Mouse (Mus musculus): ENCODE data around the gene Gm26566. TPM values are rescaled to one million over a fixed set of nuclear protein-coding genes. Genes with fewer than 3 reads are reported as not detected.
"Not testable (repeated sequence)": the region's sequence is repeated elsewhere in the genome, so short reads cannot be mapped to it uniquely, and the experiment has no call there.

Gene Gm26566
- polyA plus RNA-seq, 2 experiments = 0.63 to 0.70 TPM

DNA sequence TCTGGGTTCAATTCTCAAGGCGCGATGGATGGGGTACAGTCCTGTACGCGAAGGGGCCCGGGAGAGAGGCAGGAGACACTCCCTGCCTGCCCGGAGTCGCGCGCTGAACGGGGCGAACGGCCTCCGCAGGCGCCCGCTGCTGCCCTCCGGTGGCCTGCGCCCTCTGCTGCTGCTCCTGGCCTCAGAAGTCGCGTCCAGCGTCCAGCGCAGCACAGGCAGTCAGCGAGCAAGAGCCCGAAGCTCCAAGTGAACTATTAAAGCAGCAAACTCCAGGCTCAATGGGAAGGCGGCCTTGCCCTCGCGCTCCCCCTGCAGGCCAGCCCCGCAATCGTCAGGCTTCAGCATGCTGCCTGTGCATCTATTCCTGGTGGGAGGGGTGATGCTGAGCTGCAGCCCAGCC lies 38.8 kb downstream of the Gm26566 start:
- not testable (repeated sequence) for H3K27ac ChIP-seq (replicated peaks; ENCODE audit: low read depth, low read length); H3K9me3 ChIP-seq (ENCODE audit: control insufficient read depth, low read length); H3K4me1 ChIP-seq (ENCODE audit: control insufficient read depth, insufficient read depth, low read length); H3K9ac ChIP-seq (ENCODE audit: low read depth, low read length, severe bottlenecking); H3K27me3 ChIP-seq (ENCODE audit: control insufficient read depth, insufficient read depth, low read length); ATAC-seq (ENCODE audit: low FRiP score, low read depth); H3K36me3 ChIP-seq (ENCODE audit: control insufficient read depth, insufficient read depth, low read length)
- Histone ChIP-seq H3K4me3 (replicated peaks; ENCODE audit: low read length) (peak overlapping the region; percentile 31), H3K4me2 (replicated peaks; ENCODE audit: low read depth, low read length, severe bottlenecking) (peak overlapping the region; percentile 37; the same call in 1 of the 2 replicates)
- TF ChIP-seq POLR2A (IDR thresholded peaks at IDR 0.05; ENCODE audit: borderline replicate concordance, extremely low read depth, insufficient read depth, insufficient read length) = peak; percentile 57; the same call in 1 of the 2 replicates
- peak; percentile 68 for DNase-seq (ENCODE audit: low spot score)
- WGBS = 4% methylated on average over 12 of the region's 28 CpGs

DNA sequence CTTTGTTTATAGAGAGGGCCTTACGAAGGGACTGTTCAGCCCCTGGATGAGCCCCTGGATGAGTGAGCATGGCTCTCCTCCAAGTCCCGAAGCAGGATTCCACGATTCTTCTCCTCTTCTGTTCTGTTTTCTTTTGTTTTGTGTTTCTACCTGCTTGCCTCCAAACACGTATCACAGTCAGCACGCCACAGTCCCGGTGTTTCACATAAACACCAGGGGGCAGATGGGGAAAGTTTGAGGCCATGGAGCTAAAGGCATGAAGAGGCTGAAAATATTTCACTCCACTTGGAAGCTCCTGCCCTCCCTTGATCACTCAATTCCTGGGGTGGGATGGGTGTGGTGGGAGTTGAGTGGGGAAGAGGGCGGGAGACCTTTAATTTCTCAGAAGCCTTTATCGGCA lies 40.2 kb downstream of the Gm26566 start:
- not testable (repeated sequence) for DNase-seq (ENCODE audit: low spot score); H3K4me2 ChIP-seq (replicated peaks; ENCODE audit: low read depth, low read length, severe bottlenecking); H3K4me3 ChIP-seq (replicated peaks; ENCODE audit: low read length); H3K36me3 ChIP-seq (ENCODE audit: control insufficient read depth, insufficient read depth, low read length); H3K9me3 ChIP-seq (ENCODE audit: control insufficient read depth, low read length); ATAC-seq (ENCODE audit: low FRiP score, low read depth); H3K4me1 ChIP-seq (ENCODE audit: control insufficient read depth, insufficient read depth, low read length); H3K27ac ChIP-seq (replicated peaks; ENCODE audit: low read depth, low read length); H3K27me3 ChIP-seq (ENCODE audit: control insufficient read depth, insufficient read depth, low read length); H3K9ac ChIP-seq (ENCODE audit: low read depth, low read length, severe bottlenecking)
- WGBS = 62% methylated on average over 6 of the region's 8 CpGs

GRCm38 (mm10) chr4:88762341-88762740 lies 40.7 kb downstream of the Gm26566 start:
- H3K4me1 ChIP-seq (ENCODE audit: control insufficient read depth, insufficient read depth, low read length); H3K4me2 ChIP-seq (replicated peaks; ENCODE audit: low read depth, low read length, severe bottlenecking); H3K27me3 ChIP-seq (ENCODE audit: control insufficient read depth, insufficient read depth, low read length); DNase-seq (ENCODE audit: low spot score); H3K9me3 ChIP-seq (ENCODE audit: control insufficient read depth, low read length); H3K4me3 ChIP-seq (replicated peaks; ENCODE audit: low read length); H3K36me3 ChIP-seq (ENCODE audit: control insufficient read depth, insufficient read depth, low read length); H3K27ac ChIP-seq (replicated peaks; ENCODE audit: low read depth, low read length); ATAC-seq (ENCODE audit: low FRiP score, low read depth); H3K9ac ChIP-seq (ENCODE audit: low read depth, low read length, severe bottlenecking): not testable (repeated sequence)
- 75% methylated on average over 8 of the region's 9 CpGs for WGBS

DNA sequence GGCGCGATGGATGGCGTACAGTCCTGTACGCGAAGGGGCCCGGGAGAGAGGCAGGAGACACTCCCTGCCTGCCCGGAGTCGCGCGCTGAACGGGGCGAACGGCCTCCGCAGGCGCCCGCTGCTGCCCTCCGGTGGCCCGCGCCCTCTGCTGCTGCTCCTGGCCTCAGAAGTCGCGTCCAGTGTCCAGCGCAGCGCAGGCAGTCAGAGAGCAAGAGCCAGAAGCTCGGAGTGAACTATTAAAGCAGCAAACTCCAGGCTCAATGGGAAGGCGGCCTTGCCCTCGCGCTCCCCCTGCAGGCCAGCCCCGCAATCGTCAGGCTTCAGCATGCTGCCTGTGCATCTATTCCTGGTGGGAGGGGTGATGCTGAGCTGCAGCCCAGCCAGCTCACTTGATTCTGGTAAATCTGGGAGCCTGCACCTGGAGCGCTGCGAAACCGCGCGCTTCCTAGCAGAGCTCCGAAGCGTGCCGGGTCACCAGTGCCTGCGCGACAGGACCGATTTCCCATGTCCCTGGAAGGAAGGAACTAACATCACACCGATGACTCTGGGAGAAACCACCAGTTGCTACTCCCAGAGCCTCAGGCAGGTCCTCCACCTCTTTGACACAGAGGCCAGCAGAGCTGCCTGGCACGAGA lies 41.9 kb downstream of the Gm26566 start:
- H3K4me1 ChIP-seq (ENCODE audit: control insufficient read depth, insufficient read depth, low read length); H3K9me3 ChIP-seq (ENCODE audit: control insufficient read depth, low read length); H3K36me3 ChIP-seq (ENCODE audit: control insufficient read depth, insufficient read depth, low read length); ATAC-seq (ENCODE audit: low FRiP score, low read depth); H3K27ac ChIP-seq (replicated peaks; ENCODE audit: low read depth, low read length); H3K27me3 ChIP-seq (ENCODE audit: control insufficient read depth, insufficient read depth, low read length): not testable (repeated sequence)
- Histone ChIP-seq H3K4me2 (replicated peaks; ENCODE audit: low read depth, low read length, severe bottlenecking) (peak overlapping the region; percentile 39), H3K9ac (ENCODE audit: low read depth, low read length, severe bottlenecking) (peak overlapping the region; percentile 28; the same call in 1 of the 2 replicates), H3K4me3 (replicated peaks; ENCODE audit: low read length) (peak overlapping the region; percentile 33)
- 0 out of 2 replicates have a peak, but pooled peaks have one; percentile 32 for TF ChIP-seq POLR2A (IDR thresholded peaks at IDR 0.05; ENCODE audit: borderline replicate concordance, extremely low read depth, insufficient read depth, insufficient read length)
- WGBS = 7% methylated on average over 19 of the region's 42 CpGs
- peak; percentile 59 for DNase-seq (ENCODE audit: low spot score)

Other genes starting within 250 kb of the Gm26566 start
Only the 30 nearest of the 32 such genes appear.
- not detected in 2 replicates for gene Ifna14, start 150.0 kb upstream of the Gm26566 start, polyA plus RNA-seq (2012; rRNA removed)
- not detected in 2 replicates for gene Ifna14, start 150.0 kb upstream of the Gm26566 start, polyA plus RNA-seq (2014; fragmentation: Nextera tagmentation; extraction: Ambion mirVana)
- not detected in 2 replicates for gene Ifna9, start 129.4 kb upstream of the Gm26566 start, polyA plus RNA-seq (2012; rRNA removed)
- not detected in 2 replicates for gene Ifna9, start 129.4 kb upstream of the Gm26566 start, polyA plus RNA-seq (2014; fragmentation: Nextera tagmentation; extraction: Ambion mirVana)
- not detected in 2 replicates for gene Ifna12, start 118.4 kb upstream of the Gm26566 start, polyA plus RNA-seq (2012; rRNA removed)
- gene Ifna12, start 118.4 kb upstream of the Gm26566 start, polyA plus RNA-seq (2014; fragmentation: Nextera tagmentation; extraction: Ambion mirVana) = not detected in 2 replicates
- gene C87499, start 87.4 kb upstream of the Gm26566 start, polyA plus RNA-seq (2012; rRNA removed) = not detected in 2 replicates
- not detected in 2 replicates for gene C87499, start 87.4 kb upstream of the Gm26566 start, polyA plus RNA-seq (2014; fragmentation: Nextera tagmentation; extraction: Ambion mirVana)
- gene Ifna13, start 77.3 kb upstream of the Gm26566 start, polyA plus RNA-seq (2012; rRNA removed) = not detected in 2 replicates
- gene Ifna13, start 77.3 kb upstream of the Gm26566 start, polyA plus RNA-seq (2014; fragmentation: Nextera tagmentation; extraction: Ambion mirVana) = not detected in 2 replicates
- not detected in 2 replicates for gene Ifna16, start 44.9 kb upstream of the Gm26566 start, polyA plus RNA-seq (2012; rRNA removed)
- not detected in 2 replicates for gene Ifna16, start 44.9 kb upstream of the Gm26566 start, polyA plus RNA-seq (2014; fragmentation: Nextera tagmentation; extraction: Ambion mirVana)
- not detected in 2 replicates for gene Ifna2, start 37.9 kb upstream of the Gm26566 start, polyA plus RNA-seq (2012; rRNA removed)
- not detected in 2 replicates for gene Ifna2, start 37.9 kb upstream of the Gm26566 start, polyA plus RNA-seq (2014; fragmentation: Nextera tagmentation; extraction: Ambion mirVana)
- 0.09 TPM in 1 of 2 replicates, not detected in the other for gene Ifnab, start 30.4 kb upstream of the Gm26566 start, polyA plus RNA-seq (2012; rRNA removed)
- not detected in 2 replicates for gene Ifnab, start 30.4 kb upstream of the Gm26566 start, polyA plus RNA-seq (2014; fragmentation: Nextera tagmentation; extraction: Ambion mirVana)
- 41.4 and 41.6 TPM in 2 replicates for gene Klhl9, start 660 bp downstream of the Gm26566 start, polyA plus RNA-seq (2012; rRNA removed)
- gene Klhl9, start 660 bp downstream of the Gm26566 start, polyA plus RNA-seq (2014; fragmentation: Nextera tagmentation; extraction: Ambion mirVana) = 127 and 137 TPM in 2 replicates
- gene Gm13271, start 33.1 kb downstream of the Gm26566 start, polyA plus RNA-seq (2012; rRNA removed) = not detected in 2 replicates
- not detected in 2 replicates for gene Gm13271, start 33.1 kb downstream of the Gm26566 start, polyA plus RNA-seq (2014; fragmentation: Nextera tagmentation; extraction: Ambion mirVana)
- 0.13 and 0.24 TPM in 2 replicates for gene Gm13283, start 38.3 kb downstream of the Gm26566 start, polyA plus RNA-seq (2012; rRNA removed)
- gene Gm13283, start 38.3 kb downstream of the Gm26566 start, polyA plus RNA-seq (2014; fragmentation: Nextera tagmentation; extraction: Ambion mirVana) = 0.21 TPM in 1 of 2 replicates, not detected in the other
- not detected in 2 replicates for gene Gm13290, start 52.0 kb downstream of the Gm26566 start, polyA plus RNA-seq (2012; rRNA removed)
- gene Gm13290, start 52.0 kb downstream of the Gm26566 start, polyA plus RNA-seq (2014; fragmentation: Nextera tagmentation; extraction: Ambion mirVana) = 0.33 and 0.48 TPM in 2 replicates
- gene Gm13289, start 55.1 kb downstream of the Gm26566 start, polyA plus RNA-seq (2012; rRNA removed) = not detected in 2 replicates
- gene Gm13289, start 55.1 kb downstream of the Gm26566 start, polyA plus RNA-seq (2014; fragmentation: Nextera tagmentation; extraction: Ambion mirVana) = not detected in 2 replicates
- 0.16 TPM in 1 of 2 replicates, not detected in the other for gene Gm13272, start 58.0 kb downstream of the Gm26566 start, polyA plus RNA-seq (2012; rRNA removed)
- gene Gm13272, start 58.0 kb downstream of the Gm26566 start, polyA plus RNA-seq (2014; fragmentation: Nextera tagmentation; extraction: Ambion mirVana) = not detected in 2 replicates
- 0.10 and 0.17 TPM in 2 replicates for gene Ifnz, start 60.3 kb downstream of the Gm26566 start, polyA plus RNA-seq (2012; rRNA removed)
- gene Ifnz, start 60.3 kb downstream of the Gm26566 start, polyA plus RNA-seq (2014; fragmentation: Nextera tagmentation; extraction: Ambion mirVana) = 0.25 TPM in 1 of 2 replicates, not detected in the other
- 0.14 and 0.44 TPM in 2 replicates for gene Gm13276, start 63.9 kb downstream of the Gm26566 start, polyA plus RNA-seq (2012; rRNA removed)
- not detected in 2 replicates for gene Gm13276, start 63.9 kb downstream of the Gm26566 start, polyA plus RNA-seq (2014; fragmentation: Nextera tagmentation; extraction: Ambion mirVana)
- gene Gm13277, start 66.8 kb downstream of the Gm26566 start, polyA plus RNA-seq (2012; rRNA removed) = not detected in 2 replicates
- not detected in 2 replicates for gene Gm13277, start 66.8 kb downstream of the Gm26566 start, polyA plus RNA-seq (2014; fragmentation: Nextera tagmentation; extraction: Ambion mirVana)
- not detected in 2 replicates for gene Gm13278, start 69.7 kb downstream of the Gm26566 start, polyA plus RNA-seq (2012; rRNA removed)
- not detected in 2 replicates for gene Gm13278, start 69.7 kb downstream of the Gm26566 start, polyA plus RNA-seq (2014; fragmentation: Nextera tagmentation; extraction: Ambion mirVana)
- gene Gm13275, start 72.7 kb downstream of the Gm26566 start, polyA plus RNA-seq (2012; rRNA removed) = 0.47 TPM in 1 of 2 replicates, not detected in the other
- gene Gm13275, start 72.7 kb downstream of the Gm26566 start, polyA plus RNA-seq (2014; fragmentation: Nextera tagmentation; extraction: Ambion mirVana) = not detected in 2 replicates
- not detected in 2 replicates for gene Gm13279, start 75.6 kb downstream of the Gm26566 start, polyA plus RNA-seq (2012; rRNA removed)
- not detected in 2 replicates for gene Gm13279, start 75.6 kb downstream of the Gm26566 start, polyA plus RNA-seq (2014; fragmentation: Nextera tagmentation; extraction: Ambion mirVana)
- not detected in 2 replicates for gene Gm13285, start 77.9 kb downstream of the Gm26566 start, polyA plus RNA-seq (2012; rRNA removed)
- gene Gm13285, start 77.9 kb downstream of the Gm26566 start, polyA plus RNA-seq (2014; fragmentation: Nextera tagmentation; extraction: Ambion mirVana) = 0.65 and 1.3 TPM in 2 replicates
- gene Gm13287, start 81.4 kb downstream of the Gm26566 start, polyA plus RNA-seq (2012; rRNA removed) = 0.47 TPM in 1 of 2 replicates, not detected in the other
- not detected in 2 replicates for gene Gm13287, start 81.4 kb downstream of the Gm26566 start, polyA plus RNA-seq (2014; fragmentation: Nextera tagmentation; extraction: Ambion mirVana)
- gene Gm13288, start 83.7 kb downstream of the Gm26566 start, polyA plus RNA-seq (2012; rRNA removed) = 0.04 and 0.09 TPM in 2 replicates
- not detected in 2 replicates for gene Gm13288, start 83.7 kb downstream of the Gm26566 start, polyA plus RNA-seq (2014; fragmentation: Nextera tagmentation; extraction: Ambion mirVana)
- not detected in 2 replicates for gene Ifna7, start 94.4 kb downstream of the Gm26566 start, polyA plus RNA-seq (2012; rRNA removed)
- gene Ifna7, start 94.4 kb downstream of the Gm26566 start, polyA plus RNA-seq (2014; fragmentation: Nextera tagmentation; extraction: Ambion mirVana) = not detected in 2 replicates
- gene Ifna11, start 98.2 kb downstream of the Gm26566 start, polyA plus RNA-seq (2012; rRNA removed) = not detected in 2 replicates
- not detected in 2 replicates for gene Ifna11, start 98.2 kb downstream of the Gm26566 start, polyA plus RNA-seq (2014; fragmentation: Nextera tagmentation; extraction: Ambion mirVana)
- gene Ifna6, start 105.6 kb downstream of the Gm26566 start, polyA plus RNA-seq (2012; rRNA removed) = not detected in 2 replicates
- not detected in 2 replicates for gene Ifna6, start 105.6 kb downstream of the Gm26566 start, polyA plus RNA-seq (2014; fragmentation: Nextera tagmentation; extraction: Ambion mirVana)
- gene Ifna5, start 113.7 kb downstream of the Gm26566 start, polyA plus RNA-seq (2012; rRNA removed) = not detected in 2 replicates
- not detected in 2 replicates for gene Ifna5, start 113.7 kb downstream of the Gm26566 start, polyA plus RNA-seq (2014; fragmentation: Nextera tagmentation; extraction: Ambion mirVana)
- not detected in 2 replicates for gene Ifna4, start 120.1 kb downstream of the Gm26566 start, polyA plus RNA-seq (2012; rRNA removed)
- gene Ifna4, start 120.1 kb downstream of the Gm26566 start, polyA plus RNA-seq (2014; fragmentation: Nextera tagmentation; extraction: Ambion mirVana) = not detected in 2 replicates
- gene Ifna1, start 128.3 kb downstream of the Gm26566 start, polyA plus RNA-seq (2012; rRNA removed) = not detected in 2 replicates
- not detected in 2 replicates for gene Ifna1, start 128.3 kb downstream of the Gm26566 start, polyA plus RNA-seq (2014; fragmentation: Nextera tagmentation; extraction: Ambion mirVana)
- not detected in 2 replicates for gene Ifne, start 158.4 kb downstream of the Gm26566 start, polyA plus RNA-seq (2012; rRNA removed)
- gene Ifne, start 158.4 kb downstream of the Gm26566 start, polyA plus RNA-seq (2014; fragmentation: Nextera tagmentation; extraction: Ambion mirVana) = not detected in 2 replicates